Mouse (Mus musculus) lung, postnatal 10 days (tissue): ENCODE data around the gene Ppp4r4.
"Not testable (repeated sequence)": the region's sequence is repeated elsewhere in the genome, so short reads cannot be mapped to it uniquely, and the experiment has no call there.

Experiments
- DNase-seq: peaks from one replicate; pipeline ENCODE4 v3.0.0; 2021

The Ppp4r4 gene

GRCm38 (mm10) chr12:103540429-103540828, 8.3 kb downstream of the Ppp4r4 start:
- no peak for DNase-seq

GRCm38 (mm10) chr12:103543351-103543750, 11.3 kb downstream of the Ppp4r4 start:
- peak; percentile 34 for DNase-seq

DNA sequence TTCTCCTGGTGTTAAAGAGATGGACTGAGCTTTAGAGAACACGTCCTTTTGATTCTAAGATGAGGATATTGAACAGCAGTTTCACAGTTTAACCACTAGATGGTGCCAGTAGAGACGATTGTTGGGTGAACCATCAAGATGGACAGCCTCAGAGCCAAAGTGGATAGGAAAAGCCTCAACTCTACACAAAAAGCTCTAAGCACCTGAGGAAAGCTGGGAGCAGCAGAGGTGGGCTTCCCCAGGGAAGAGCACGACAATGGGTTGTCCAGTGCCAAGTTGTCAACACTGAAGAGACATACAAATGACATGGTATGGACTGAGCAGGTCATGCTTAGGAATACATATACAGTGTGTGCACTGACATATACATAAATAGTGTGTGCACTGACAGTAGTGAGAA, 12.1 kb downstream of the Ppp4r4 start:
- no peak for DNase-seq

DNA sequence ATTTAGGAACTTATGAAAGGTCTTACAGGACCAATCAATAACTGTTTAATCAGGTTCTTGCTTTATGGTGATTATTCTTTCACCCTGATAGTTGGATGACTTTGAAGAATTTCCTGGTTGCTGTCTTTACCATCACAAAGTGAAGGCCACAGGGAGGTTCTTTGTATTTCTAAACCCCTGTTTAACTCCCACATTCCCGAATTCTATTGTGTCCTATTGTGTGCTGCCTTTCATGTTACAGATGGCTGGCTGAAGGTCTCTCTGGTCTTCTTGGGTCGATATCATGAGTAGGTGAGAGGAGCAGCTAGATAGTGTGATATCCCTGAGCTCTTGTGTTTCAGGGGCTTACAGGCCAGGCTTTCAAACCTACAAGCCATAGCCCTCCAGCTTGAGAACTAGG, 15.4 kb downstream of the Ppp4r4 start:
- no peak for DNase-seq

DNA sequence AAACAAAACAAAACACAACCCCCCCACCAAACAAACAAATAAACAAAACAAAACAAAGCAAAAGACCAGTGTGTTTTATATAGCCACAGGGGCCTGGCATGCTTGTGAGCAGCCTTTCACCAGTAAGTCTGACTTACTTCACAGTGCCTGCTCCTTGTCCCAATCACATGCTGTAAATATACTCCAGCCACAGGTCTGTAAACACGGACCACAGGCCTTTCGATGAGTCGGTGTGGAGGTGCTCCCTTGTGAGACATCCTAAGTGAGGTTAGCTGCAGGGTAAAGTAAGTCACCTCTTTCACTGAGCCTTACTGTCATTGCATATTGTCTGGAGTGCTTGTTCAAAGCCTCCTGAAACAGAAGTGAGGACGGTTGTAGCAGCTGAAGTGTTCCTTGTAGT, 16.4 kb downstream of the Ppp4r4 start:
- no peak for DNase-seq

- no peak for DNase-seq
Measured at GRCm38 (mm10) chr12:103550047-103550446, 18.0 kb downstream of the Ppp4r4 start.

- no peak for DNase-seq
Measured at GRCm38 (mm10) chr12:103551422-103551821, 19.3 kb downstream of the Ppp4r4 start.

GRCm38 (mm10) chr12:103552506-103552905, 20.4 kb downstream of the Ppp4r4 start:
- DNase-seq, result no peak

GRCm38 (mm10) chr12:103553497-103553896, 21.4 kb downstream of the Ppp4r4 start:
- DNase-seq, result no peak

GRCm38 (mm10) chr12:103556856-103557255, 24.8 kb downstream of the Ppp4r4 start:
- no peak for DNase-seq

GRCm38 (mm10) chr12:103564726-103565125, 32.6 kb downstream of the Ppp4r4 start:
- DNase-seq, result no peak

- DNase-seq, result no peak
Measured at GRCm38 (mm10) chr12:103565151-103565550, 33.1 kb downstream of the Ppp4r4 start.

DNA sequence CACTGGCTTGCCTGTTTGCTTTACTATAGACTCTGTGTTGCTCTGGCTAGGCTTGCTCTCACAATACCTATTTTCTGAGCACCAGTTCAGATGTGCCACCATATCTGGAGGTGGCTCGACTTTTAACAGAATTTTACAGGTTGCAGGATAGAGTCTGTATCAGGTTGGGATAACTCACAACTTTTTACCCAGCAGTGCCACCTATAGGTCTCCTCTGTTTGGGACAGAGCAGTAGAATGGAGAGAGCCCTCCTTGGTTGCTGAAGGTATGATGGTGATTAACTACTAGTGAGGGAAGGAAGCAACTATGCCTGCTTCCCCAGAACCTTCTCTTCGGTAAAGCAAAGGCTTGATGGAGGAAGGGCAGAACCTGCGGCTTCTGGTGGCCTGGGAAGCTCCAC, 35.0 kb downstream of the Ppp4r4 start:
- DNase-seq, result peak; percentile 48

- DNase-seq, result no peak
Measured at GRCm38 (mm10) chr12:103569690-103570089, 37.6 kb downstream of the Ppp4r4 start.

- DNase-seq, result not testable (repeated sequence)
Measured at GRCm38 (mm10) chr12:103578148-103578547, 46.1 kb downstream of the Ppp4r4 start.

- DNase-seq, result no peak
Measured at GRCm38 (mm10) chr12:103583771-103584170, 51.7 kb downstream of the Ppp4r4 start.

DNA sequence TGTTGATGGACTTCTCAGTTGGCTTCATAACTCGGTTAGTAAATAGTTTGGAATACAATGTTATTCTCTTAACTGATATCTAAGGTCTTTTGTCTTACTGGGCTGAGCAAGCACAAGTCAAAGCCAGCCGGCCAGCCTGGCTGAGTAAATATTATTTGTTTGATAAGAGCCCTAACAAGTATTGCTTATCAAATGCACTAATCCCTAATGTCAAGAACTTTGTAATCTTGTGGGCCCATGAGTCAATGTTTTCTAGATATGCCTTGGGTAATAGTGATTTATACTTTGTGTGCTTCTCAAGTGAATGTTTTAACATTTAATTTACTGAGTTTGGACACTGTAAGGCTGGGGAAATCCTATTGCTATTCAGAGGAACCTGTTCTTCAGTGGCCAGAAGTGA, 66.3 kb downstream of the Ppp4r4 start:
- DNase-seq, result no peak

DNA sequence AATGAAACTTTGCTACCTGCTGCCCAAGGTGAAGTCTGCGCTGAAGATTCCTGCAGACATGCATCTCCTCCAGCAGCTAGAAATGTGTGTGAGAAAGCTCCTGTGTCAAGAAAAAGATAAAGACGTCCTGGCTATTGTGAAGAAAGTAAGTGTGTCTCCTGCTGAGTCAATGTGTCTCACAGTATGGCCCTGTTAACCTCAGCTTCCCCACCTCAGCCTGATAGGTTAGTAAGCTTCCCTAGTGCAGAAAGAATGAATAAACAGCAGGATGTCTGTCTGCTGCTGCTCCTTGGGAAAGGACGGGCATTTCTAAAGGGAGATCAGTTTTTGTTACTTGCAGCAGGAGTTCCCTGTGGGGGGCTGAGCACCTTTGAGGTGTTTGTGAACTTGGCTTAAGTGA, 68.3 kb downstream of the Ppp4r4 start:
- DNase-seq, result no peak

DNA sequence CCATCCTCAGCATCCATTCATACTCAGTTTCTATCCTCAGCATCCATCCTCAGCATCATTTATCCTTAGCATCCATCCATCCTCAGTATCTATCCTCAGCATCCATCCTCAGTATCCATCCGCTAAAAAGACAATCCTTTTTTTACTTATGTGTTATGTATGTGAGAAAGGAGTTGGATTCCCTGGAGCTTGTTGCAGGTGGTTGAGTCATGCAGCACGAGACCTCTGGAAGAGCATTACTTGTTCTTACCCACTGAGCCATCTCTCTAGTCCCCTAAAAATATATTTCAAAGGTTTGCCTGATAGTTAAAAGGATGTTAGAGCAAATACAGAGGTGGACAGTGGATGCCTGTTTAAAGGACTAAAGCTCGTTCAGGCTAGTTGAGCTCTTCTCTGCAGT, 69.8 kb downstream of the Ppp4r4 start:
- DNase-seq, result no peak

- DNase-seq, result no peak
Measured at GRCm38 (mm10) chr12:103615141-103615540, 83.1 kb downstream of the Ppp4r4 start.

DNA sequence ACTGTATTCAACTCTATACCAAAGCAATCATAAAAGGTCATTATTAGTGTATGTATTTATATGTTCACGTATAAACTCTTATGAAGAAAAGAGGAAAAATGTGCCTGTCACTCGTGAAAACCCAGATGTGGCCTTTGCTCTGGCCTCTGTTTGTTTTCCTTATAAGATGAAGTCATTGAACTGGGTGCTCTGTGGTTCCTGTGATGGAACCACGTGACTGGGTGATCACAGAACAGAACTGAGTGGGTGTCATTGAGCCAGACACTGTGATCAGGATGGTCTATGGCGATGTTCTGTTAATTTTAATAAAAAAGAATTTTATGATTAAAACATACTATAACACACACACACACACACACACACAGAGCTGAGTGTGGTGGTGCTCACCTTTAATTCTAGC, 83.7 kb downstream of the Ppp4r4 start:
- DNase-seq, result no peak

DNA sequence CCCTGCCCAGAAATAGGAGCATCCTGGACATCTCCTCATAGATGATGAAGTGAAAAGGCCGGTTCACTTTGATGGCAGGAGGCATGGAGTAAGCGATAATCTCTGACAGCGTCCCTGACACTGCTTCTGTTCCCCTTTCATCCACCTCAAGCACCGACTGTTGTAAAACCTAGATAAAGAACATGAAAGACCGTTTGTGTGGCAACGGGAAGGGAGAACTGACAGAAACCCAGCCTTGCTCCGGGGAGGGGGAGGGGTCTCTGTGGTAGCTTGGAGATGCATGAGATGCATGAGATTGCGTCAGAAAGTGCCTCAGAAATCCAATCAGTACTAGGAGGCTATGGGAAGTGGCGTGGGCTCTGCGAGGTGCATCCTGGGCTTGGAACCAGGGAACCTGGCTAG, 84.8 kb downstream of the Ppp4r4 start:
- no peak for DNase-seq

DNA sequence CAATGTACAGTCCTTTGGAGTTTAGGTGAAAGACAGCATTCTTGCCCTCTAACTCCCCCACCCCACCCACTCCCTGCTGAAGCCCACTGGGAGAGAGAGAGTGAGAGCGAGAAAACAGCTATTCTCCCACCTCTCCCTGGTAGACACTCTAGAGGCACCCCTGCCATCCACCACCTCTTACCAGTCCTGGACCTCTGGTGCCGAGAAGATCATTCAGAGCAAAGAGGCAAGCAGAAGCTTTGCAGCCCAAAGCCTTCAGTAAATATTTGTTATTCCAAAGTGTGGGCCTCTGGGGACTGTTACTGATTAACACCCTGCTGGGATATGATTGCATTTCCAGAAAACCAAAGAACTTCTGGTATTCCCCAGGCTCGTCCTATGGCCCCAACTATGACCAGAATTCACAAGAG, 99.1 kb downstream of the Ppp4r4 start, which contains the start of gene Serpina10:
Gene Serpina10, minus strand, starts transcription at position 242 of the 410 bp plus-strand sequence.
- no peak for DNase-seq

- DNase-seq, result no peak
Measured at GRCm38 (mm10) chr12:103634430-103634829, 102.3 kb downstream of the Ppp4r4 start.

DNA sequence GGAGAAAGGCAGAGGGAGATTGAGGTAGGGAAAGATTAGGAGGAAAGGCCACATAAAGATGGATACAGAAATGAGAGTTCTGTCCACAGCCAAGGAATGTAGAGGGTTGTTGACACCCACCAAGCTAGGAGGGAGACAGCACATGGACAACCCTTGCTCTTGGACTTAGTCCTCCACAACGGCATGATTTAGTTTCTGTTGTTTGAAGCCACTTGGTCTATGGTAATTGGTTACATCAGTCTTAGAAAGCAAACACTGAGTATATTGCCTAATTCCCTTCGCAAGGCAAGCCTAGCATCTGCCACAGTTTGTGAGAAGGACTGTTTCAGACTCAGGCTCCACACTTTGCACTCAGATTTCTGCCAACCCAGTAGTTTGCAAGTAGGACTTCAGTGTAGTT, 103.8 kb downstream of the Ppp4r4 start:
- DNase-seq, result no peak

- peak; percentile 84 for DNase-seq
Measured at GRCm38 (mm10) chr12:103643336-103643735, 111.3 kb downstream of the Ppp4r4 start.
